1 mouse cellular context compared by ENCODE assay signal in the genomic region with DNA sequence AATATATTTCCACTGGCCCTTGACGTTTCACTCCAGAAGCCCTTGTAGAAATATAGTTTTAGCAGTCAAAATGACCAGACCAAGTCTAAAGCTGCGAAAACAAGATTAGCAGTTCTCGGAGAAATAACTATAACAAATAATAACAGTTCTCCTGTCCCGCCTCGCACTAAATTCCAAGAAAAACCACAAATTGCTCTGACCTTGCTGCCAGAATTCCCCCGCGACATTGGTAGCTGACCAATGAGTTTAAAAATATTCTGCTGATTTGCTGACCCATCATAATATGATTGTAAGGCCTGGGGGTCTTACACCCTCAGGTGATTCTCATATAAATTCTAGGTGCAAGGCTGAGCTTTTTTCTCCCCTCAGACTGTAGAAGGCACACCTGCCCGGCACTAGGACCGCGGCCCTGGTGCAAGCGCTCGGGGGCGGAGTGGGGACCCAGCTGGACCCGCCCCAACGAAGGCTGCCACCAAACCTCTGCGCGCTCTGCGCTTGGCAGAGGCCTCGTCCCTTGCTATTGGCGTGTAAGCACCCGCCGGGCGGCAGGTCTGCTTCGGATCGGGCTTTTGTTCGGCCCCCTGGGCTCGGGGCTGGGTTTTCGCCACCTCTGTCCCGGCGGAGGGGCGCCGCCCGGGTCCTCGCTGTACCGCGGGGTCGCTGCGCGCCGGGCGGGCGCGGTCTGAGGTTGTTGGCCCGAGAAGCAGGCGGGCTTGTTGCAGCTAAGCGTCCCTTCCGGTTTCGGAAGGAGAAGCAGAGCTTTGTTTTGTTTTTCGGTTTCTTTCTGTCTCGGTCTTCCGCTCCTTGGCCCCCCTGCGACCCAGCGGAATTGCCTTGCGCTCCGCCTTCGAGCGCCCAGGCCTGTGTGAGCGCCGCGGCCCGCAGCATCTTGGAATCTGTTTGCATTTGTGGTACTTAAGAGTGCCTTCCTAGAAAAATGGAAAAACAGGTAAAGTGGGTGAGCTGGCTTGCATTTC.
TF ChIP-seq lines count a peak whose summit lies in the region.

Resf1 (plus strand) TSS at position 459 of the 977 bp plus-strand sequence.

TF ChIP-seq in MEL, 35 proteins besides CTCF, POLR2A, EP300 and RAD21 (continued from another document):
- TF ChIP-seq NRF1 (IDR thresholded peaks at IDR 0.05; ENCODE audit: insufficient read depth, low read depth, low read length, poor library complexity, severe bottlenecking) (peak; percentile 39; the same call in 1 of the 2 replicates), MAX (IDR thresholded peaks at IDR 0.05; ENCODE audit: low read length) (peak; percentile 50), UBTF (IDR thresholded peaks at IDR 0.05; ENCODE audit: borderline replicate concordance, insufficient read depth, low read depth, low read length) (no peak), ZKSCAN1 (IDR thresholded peaks at IDR 0.05; ENCODE audit: low read depth, low read length) (no peak), USF2 (IDR thresholded peaks at IDR 0.05; ENCODE audit: borderline replicate concordance in 1 of 2, insufficient read depth in 1 of 2, low read depth in 1 of 2, low read length in 2 of 2) (no peak), CHD1 (IDR thresholded peaks at IDR 0.05; ENCODE audit: low read depth, low read length) (0 out of 2 replicates have a peak, but pooled peaks have one; percentile 32), BHLHE40 (IDR thresholded peaks at IDR 0.05; ENCODE audit: borderline replicate concordance, low read depth, low read length) (no peak), RCOR1 (IDR thresholded peaks at IDR 0.05; ENCODE audit: low read depth, low read length) (no peak), SIN3A (IDR thresholded peaks at IDR 0.05; ENCODE audit: low read length) (peak; percentile 91), E2F4 (IDR thresholded peaks at IDR 0.05; ENCODE audit: borderline replicate concordance, low read depth, low read length) (no peak), TBP (IDR thresholded peaks at IDR 0.05; ENCODE audit: low read depth, low read length) (no peak; the same call in 1 of the 2 replicates), KAT2A (conservative IDR thresholded peaks at IDR 0.05; ENCODE audit: low read depth, low read length) (no peak; the same call in 1 of the 2 replicates), ZNF384 (IDR thresholded peaks at IDR 0.05; ENCODE audit: low read depth, low read length) (no peak)
